Mouse (Mus musculus) forebrain, embryonic 16.5 days (tissue): ENCODE measurements at regions not wholly inside any gene's neighbourhood (a gene's known extent, or its start where the extent isn't known, plus 50 kb on each side); places are given as distances from the start of the nearest gene placed in this dataset.
"Not testable (repeated sequence)": the region's sequence is repeated elsewhere in the genome, so short reads cannot be mapped to it uniquely, and the experiment has no call there.

ENCODE experiments used
- ATAC-seq: fragments of 200-750 bp; cut with Nextera tagmentation; 2 replicates; pipeline ENCODE4 v1.8.0; 2017; ENCODE audit warnings: mild to moderate bottlenecking, moderate library complexity
- H3K27ac ChIP-seq: fragments of 300-500 bp; sonication (generic); 2 replicates; pipeline ENCODE4 v1.5.1; 2014; ENCODE audit warnings: low read length, control low read depth
- H3K27me3 ChIP-seq: fragments of 300-500 bp; sonication (generic); replicated peaks from 2 replicates; pipeline ENCODE4 v1.6.1; 2014; ENCODE audit warnings: low read length; ENCODE audit not compliant: control insufficient read depth, insufficient read depth
- H3K36me3 ChIP-seq: fragments of 300-500 bp; sonication (generic); 2 replicates; pipeline ENCODE4 v1.6.1; 2014; ENCODE audit not compliant: control insufficient read depth, insufficient read depth
- H3K4me1 ChIP-seq: fragments of 300-500 bp; sonication (generic); replicated peaks from 2 replicates; pipeline ENCODE4 v1.6.1; 2014; ENCODE audit warnings: low read length; ENCODE audit not compliant: control insufficient read depth, insufficient read depth
- H3K4me2 ChIP-seq: fragments of 300-500 bp; sonication (generic); 2 replicates; pipeline ENCODE4 v1.6.1; 2014; ENCODE audit warnings: mild to moderate bottlenecking, low read length, control low read depth
- H3K4me3 ChIP-seq: fragments of 300-500 bp; sonication (generic); replicated peaks from 2 replicates; pipeline ENCODE4 v1.5.1; 2014; ENCODE audit warnings: mild to moderate bottlenecking, low read length, control low read depth
- H3K9ac ChIP-seq: fragments of 300-500 bp; sonication (generic); replicated peaks from 2 replicates; pipeline ENCODE4 v1.6.1; 2014; ENCODE audit warnings: low read depth, low read length, control low read depth
- H3K9me3 ChIP-seq: fragments of 300-500 bp; sonication (generic); 2 replicates; pipeline ENCODE4 v1.6.1; 2016; ENCODE audit warnings: low read length; ENCODE audit not compliant: control insufficient read depth
- WGBS: fragments of 180-500 bp; shearing (Covaris S2); extraction: QIAGEN DNeasy Blood & Tissue Kit; methylation state at CpG from one replicate; pipeline ENCODE4 v1.1.7; 2014; 5-methylcytosine and 5-hydroxymethylcytosine counted together

DNA sequence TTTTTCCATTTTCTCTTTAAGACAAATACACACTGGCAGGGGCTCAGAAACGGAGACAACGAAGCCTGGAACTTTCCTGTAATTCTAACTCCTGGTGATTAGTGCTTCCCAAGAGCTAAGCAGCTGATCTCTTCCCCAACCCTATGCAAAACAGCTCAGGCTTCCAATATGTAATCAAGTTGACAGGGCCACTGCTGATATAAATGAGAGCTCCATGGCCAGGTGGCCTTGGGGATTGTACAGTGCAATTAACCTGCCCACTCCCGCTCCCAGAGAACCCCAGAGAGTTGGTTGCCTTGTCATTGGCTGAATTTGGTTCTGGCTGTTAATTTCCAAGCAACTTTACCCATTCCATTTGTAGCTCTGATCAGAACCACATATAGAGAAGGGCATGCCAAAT lies 67.8 kb downstream of the 4933415F23Rik start:
- H3K4me2 ChIP-seq: no peak overlapping the region
- H3K27ac ChIP-seq: no peak overlapping the region
- no peak overlapping the region for H3K9ac ChIP-seq
- no peak overlapping the region for H3K4me3 ChIP-seq
- H3K9me3 ChIP-seq: no peaks in the 10 kb centered on the region
- H3K27me3 ChIP-seq: no peaks in the 10 kb centered on the region
- H3K4me1 ChIP-seq: no peaks in the 10 kb centered on the region
- ATAC-seq: no peak
- H3K36me3 ChIP-seq: no peaks in the 10 kb centered on the region
- WGBS: 74% methylated on average over 3 of the region's 3 CpGs

DNA sequence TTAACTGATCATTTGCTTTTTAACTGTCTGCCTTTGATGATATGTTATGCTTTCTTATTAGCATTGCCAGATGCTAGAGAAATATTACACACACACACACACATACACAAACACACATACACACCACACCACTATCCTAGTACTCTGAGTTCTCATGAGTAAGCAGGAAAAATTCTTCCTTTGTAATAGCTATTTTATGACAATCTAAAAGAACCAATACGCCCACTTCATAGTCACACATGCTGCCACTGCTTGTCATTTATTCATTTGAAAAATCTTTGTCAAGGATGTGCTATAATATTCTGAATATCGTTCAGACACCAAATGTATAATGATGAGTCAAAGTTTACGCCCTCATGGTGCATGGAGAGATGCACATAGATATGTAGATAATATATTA lies 78.5 kb downstream of the 4933415F23Rik start:
- Histone ChIP-seq H3K4me1 (no peaks in the 10 kb centered on the region), H3K36me3 (no peaks in the 10 kb centered on the region)
- WGBS: 91% methylated on average over 3 of the region's 3 CpGs

DNA sequence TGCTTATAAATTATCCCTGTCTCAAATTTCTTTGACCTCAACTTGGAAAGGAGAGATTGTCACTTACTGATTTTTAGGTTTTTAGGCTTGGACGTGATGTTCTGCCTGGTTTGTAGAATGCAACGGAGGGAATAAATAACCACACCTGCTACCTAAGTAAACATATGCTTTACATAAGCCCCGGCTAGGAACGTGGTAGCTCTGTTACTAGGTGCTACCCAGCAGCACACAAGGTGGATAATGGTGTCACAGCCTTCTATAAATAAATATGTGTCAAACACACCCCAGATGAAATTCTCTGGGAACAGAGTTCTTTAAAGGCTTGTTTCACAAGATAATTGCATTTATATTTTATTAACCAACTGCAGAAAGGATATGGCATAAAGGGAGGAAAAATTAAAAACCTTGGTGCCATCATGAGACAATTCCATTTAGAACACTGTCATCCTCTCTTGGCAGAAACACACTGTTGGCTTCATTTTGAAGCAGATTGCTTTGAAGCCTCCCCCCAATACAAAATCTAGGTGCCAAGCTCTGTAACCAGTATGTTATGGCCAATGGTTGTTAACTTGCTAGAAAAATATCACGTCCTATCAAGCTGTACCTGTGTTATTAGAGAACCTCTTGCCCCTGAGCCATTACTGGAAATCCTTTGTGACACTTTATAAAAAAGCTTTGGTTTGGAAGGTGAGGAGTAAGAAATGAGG lies 94.1 kb downstream of the 4933415F23Rik start:
- H3K9ac ChIP-seq: no peak overlapping the region
- 65% methylated on average over 5 of the region's 5 CpGs for WGBS

More for the DNA sequence above, 78.5 kb downstream of the 4933415F23Rik start:
- Histone ChIP-seq H3K9me3 (no peaks in the 10 kb centered on the region), H3K4me2 (no peak overlapping the region), H3K27ac (no peak overlapping the region), H3K27me3 (no peaks in the 10 kb centered on the region), H3K4me3 (no peak overlapping the region), H3K9ac (no peak overlapping the region)
- no peak for ATAC-seq

GRCm38 (mm10) chr1:23004882-23005281 lies 97.2 kb downstream of the 4933415F23Rik start:
- H3K9ac ChIP-seq: no peak overlapping the region
- H3K4me2 ChIP-seq: no peak overlapping the region
- no peaks in the 10 kb centered on the region for H3K36me3 ChIP-seq
- no peak overlapping the region for H3K27ac ChIP-seq
- no peak overlapping the region for H3K4me3 ChIP-seq
- WGBS: 65% methylated on average over 5 of the region's 5 CpGs
- H3K9me3 ChIP-seq: no peaks in the 10 kb centered on the region
- peak; percentile 82 for ATAC-seq
- H3K27me3 ChIP-seq: no peaks in the 10 kb centered on the region
- 0 out of 2 replicates have a peak, but pooled peaks cover 5% of the 10 kb centered on the region for H3K4me1 ChIP-seq

More for the DNA sequence above, 94.1 kb downstream of the 4933415F23Rik start:
- Histone ChIP-seq H3K4me1 (0 out of 2 replicates have a peak, but pooled peaks cover 5% of the 10 kb centered on the region), H3K4me3 (no peak overlapping the region), H3K4me2 (no peak overlapping the region), H3K27me3 (no peaks in the 10 kb centered on the region), H3K9me3 (no peaks in the 10 kb centered on the region), H3K36me3 (no peaks in the 10 kb centered on the region), H3K27ac (no peak overlapping the region)
- ATAC-seq: peak; percentile 58

- Histone ChIP-seq H3K4me2 (no peak overlapping the region), H3K9me3 (no peaks in the 10 kb centered on the region), H3K36me3 (no peaks in the 10 kb centered on the region), H3K4me3 (no peak overlapping the region), H3K4me1 (no peaks in the 10 kb centered on the region), H3K27ac (no peak overlapping the region), H3K27me3 (no peaks in the 10 kb centered on the region), H3K9ac (no peak overlapping the region)
- WGBS: 74% methylated on average over 2 of the region's 2 CpGs
- ATAC-seq: no peak
Measured at GRCm38 (mm10) chr1:22996665-22997064, 105.4 kb downstream of the 4933415F23Rik start.

- no peak for ATAC-seq
- 70% methylated on average over 7 of the region's 7 CpGs for WGBS
- Histone ChIP-seq H3K27me3 (no peaks in the 10 kb centered on the region), H3K9ac (no peak overlapping the region), H3K36me3 (no peaks in the 10 kb centered on the region), H3K4me1 (no peaks in the 10 kb centered on the region), H3K9me3 (no peaks in the 10 kb centered on the region), H3K4me2 (no peak overlapping the region), H3K27ac (no peak overlapping the region), H3K4me3 (no peak overlapping the region)
Measured at GRCm38 (mm10) chr1:22989521-22990221, 112.4 kb downstream of the 4933415F23Rik start.

DNA sequence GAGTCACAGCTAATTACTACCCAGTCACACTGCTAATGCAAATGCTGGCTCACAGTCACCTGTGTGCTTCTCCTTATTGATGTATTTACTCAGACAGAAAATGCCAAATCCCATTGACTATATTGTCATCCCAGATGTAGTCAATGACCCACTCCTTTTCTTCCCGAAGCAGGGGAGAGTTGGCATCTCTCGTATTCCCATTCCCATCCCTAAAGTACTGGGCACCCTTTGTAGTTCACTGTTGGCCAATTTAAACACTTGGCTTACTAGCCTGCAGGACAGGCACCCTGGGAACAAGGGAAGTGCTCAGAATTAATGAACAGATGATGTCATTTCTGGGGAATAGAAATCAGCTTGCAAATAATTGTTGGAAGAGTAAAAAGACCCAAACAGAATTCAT lies 114.5 kb downstream of the 4933415F23Rik start:
- Histone ChIP-seq H3K27me3 (no peaks in the 10 kb centered on the region), H3K9ac (no peak overlapping the region), H3K4me3 (no peak overlapping the region), H3K36me3 (no peaks in the 10 kb centered on the region), H3K9me3 (no peaks in the 10 kb centered on the region), H3K4me2 (no peak overlapping the region), H3K27ac (no peak overlapping the region), H3K4me1 (no peaks in the 10 kb centered on the region)
- ATAC-seq: no peak
- WGBS: 38% methylated on average over 2 of the region's 2 CpGs

- H3K9ac ChIP-seq, H3K9me3 ChIP-seq, H3K4me2 ChIP-seq, H3K27me3 ChIP-seq, H3K27ac ChIP-seq, H3K4me1 ChIP-seq, H3K36me3 ChIP-seq, H3K4me3 ChIP-seq, ATAC-seq: not testable (repeated sequence)
Measured at GRCm38 (mm10) chr1:22984276-22984675, 117.8 kb downstream of the 4933415F23Rik start.

DNA sequence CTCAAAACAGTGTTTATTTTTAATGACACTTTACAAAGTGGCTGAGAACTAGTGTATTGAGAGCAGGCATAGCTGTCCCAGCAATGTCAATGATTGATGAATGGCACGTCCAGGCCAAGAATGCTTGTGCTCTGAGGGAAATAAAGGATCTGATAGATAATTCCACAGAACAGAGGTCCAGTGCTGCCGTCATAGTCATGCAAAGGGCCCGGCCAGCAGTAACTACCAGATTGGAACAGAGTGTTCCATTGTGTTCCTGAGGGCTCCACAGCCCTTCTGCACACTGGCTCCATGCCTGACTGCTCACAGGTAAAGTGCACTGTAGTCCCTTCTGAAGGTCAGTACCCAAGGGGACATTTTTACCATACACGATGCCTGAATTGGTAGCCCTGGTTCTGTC lies 127.1 kb downstream of the 4933415F23Rik start:
- H3K9me3 ChIP-seq: no peaks in the 10 kb centered on the region
- H3K4me2 ChIP-seq: no peak overlapping the region
- H3K27ac ChIP-seq: no peak overlapping the region
- no peak overlapping the region for H3K9ac ChIP-seq
- no peaks in the 10 kb centered on the region for H3K36me3 ChIP-seq
- H3K4me3 ChIP-seq: no peak overlapping the region
- no peak for ATAC-seq
- no peaks in the 10 kb centered on the region for H3K27me3 ChIP-seq
- no peaks in the 10 kb centered on the region for H3K4me1 ChIP-seq
- WGBS: 58% methylated on average over 4 of the region's 4 CpGs
